Mouse (Mus musculus) adipocyte (in vitro differentiated cells): ENCODE data around the gene Arl3.
"Not testable (repeated sequence)": the region's sequence is repeated elsewhere in the genome, so short reads cannot be mapped to it uniquely, and the experiment has no call there.

Source experiments
- DNase-seq: peaks from one replicate; pipeline ENCODE4 v3.0.0-alpha.2; 2016; ENCODE audit warnings: low spot score

The Arl3 gene

DNA sequence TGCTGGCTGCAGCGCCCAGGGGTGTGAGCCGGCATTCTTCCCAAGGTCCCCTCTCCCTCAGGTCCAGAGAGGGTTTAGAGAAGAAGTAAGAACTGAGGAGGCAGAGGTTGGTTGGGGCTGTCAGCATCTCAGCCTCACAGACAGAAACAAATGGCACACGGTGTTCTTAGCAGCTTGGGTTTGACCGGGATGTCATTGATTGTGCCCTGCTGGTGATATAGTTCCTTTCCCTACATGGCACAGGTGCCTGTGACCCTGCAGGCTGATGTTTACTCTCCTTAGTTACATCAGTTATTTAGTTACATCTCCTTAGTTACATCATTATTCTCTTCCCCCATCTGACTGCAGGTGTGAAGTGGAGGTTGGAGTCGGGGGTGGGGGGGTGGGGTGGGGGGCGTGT lies 18.6 kb upstream of the Arl3 start:
- no peak for DNase-seq

DNA sequence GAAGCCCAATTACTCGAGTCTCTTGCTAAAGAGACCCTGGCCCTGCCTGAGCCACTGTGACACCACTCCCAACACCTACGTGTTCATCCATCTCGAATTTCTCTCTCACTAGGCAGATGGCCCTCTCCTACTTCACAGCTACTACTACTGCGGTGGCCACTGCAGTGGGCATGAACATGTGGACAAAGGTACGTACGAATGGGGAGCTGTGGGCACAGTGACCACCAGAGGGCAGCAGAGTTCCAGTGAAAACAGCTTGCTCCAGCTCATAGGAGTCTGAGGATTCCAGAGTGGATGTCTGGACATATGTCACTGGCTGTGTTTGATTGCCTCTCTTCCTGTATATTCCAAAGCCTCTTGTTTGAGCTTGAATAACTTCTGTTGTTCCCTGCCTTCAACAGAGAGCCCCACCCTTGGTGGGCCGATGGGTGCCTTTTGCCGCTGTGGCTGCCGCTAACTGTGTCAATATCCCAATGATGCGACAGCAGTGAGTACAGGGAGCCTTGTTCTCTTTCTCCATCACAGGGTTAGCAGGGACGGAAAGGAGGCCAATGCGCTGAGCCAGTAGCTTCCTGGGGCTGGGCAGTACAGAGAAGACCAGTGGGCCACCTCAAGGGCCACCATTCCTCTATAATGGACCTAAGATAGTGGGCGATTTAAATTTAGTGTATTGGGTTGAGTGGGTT lies 15.0 kb upstream of the Arl3 start:
- DNase-seq, result peak; percentile 89

DNA sequence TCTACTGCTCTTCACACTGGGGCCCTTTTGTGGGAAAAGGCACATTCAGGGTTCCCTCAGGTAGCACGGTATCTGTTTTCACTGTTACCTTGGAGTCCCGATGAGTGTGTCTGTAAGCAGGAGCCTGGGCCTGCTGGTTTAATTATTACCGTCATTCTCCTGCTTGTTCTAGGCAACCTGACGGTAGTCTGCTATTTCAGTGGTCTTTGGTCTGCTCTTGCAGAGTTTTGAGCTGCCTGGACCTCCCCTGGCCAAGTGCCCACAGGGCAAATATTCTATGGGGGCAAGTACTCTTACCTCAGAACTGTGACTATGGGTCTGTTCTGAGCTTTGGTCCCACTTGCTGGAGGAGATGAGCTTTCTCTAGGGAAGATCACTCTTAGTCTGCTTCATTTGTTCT lies 2.2 kb upstream of the Arl3 start:
- no peak for DNase-seq

DNA sequence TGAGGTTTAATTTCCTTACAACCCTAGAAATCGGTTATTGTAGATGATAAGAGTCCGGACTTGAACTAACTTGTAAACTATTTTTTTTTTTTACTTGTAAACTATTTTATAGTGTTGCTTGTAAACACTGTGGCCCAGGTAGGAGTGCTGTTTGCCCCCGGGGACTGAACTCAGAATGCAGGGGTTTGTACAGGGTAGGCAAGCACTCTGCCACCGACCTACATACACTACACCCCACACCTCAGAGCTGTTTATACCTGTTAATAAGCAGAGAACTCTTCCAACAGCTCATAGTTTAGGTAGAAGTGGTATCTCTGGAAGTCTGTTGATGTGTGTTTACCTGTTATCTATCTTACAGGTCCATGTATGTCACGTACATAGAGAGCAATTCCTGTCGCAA lies 992 bp upstream of the Arl3 start:
- DNase-seq, result no peak

DNA sequence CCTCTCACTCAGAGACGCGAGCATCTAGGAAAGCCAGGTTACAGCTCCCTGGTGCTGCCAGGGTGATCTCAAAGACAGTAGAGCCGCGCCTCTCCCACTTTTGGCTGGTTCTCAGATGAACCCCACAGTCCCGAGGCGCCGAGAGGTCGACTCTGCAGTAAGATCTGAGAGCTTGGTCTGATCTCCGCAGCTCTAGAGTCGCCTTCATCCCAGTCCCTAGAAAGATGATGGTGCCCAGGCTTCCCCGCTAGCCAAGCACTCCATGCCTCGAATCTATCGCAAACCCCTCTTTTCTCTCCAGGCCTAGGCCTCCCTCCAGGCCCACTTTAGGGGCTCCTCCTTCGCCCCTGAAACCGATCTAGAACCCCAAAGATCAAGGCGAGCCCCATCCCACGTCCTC lies 450 bp downstream of the Arl3 start:
- no peak for DNase-seq

DNA sequence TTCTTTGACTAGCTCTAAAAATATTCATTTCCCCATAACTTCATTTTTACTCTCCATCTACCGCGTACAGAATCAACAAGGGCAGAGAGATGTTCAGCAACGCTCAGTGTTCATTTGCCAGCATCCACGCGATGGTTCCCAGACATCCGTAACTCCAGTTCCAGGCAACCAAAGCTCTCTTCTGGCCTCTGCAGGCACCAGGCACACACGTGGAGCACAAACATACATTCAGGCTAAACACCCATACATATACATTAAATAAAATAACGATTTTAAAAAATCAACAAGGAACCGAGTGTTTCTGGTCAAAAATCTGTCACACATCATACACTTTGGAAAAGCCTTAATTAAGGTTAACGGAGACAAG lies 1.1 kb downstream of the Arl3 start:
- no peak for DNase-seq

DNA sequence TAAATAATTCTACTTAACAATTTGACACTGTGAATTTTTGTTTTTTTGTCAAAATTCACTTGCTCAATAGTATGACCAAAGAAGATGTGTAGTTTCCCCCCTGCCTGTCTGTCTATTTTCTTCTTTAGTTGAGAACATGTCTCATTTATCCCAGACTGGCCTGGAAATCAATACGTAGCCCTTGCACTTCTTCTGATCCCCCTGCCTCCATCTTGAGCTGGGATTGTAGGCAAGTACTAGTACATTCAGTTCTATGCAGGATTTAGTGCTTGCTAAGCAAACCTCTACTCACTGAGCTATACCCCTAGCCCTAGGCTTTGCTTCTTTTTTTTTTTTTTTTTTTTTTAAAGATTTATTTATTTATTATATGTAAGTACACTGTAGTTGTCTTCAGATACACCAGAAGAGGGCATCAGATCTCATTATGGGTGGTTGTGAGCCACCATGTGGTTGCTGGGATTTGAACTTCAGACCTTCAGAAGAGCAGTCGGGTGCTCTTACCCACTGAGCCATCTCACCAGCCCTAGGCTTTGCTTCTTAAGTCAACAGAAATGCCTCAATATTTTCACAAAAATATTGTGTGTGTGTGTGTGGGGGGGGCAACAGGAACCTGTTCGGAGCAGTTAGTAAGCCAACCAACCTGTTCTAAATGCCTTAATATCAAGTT lies 1.7 kb downstream of the Arl3 start:
- not testable (repeated sequence) for DNase-seq

DNA sequence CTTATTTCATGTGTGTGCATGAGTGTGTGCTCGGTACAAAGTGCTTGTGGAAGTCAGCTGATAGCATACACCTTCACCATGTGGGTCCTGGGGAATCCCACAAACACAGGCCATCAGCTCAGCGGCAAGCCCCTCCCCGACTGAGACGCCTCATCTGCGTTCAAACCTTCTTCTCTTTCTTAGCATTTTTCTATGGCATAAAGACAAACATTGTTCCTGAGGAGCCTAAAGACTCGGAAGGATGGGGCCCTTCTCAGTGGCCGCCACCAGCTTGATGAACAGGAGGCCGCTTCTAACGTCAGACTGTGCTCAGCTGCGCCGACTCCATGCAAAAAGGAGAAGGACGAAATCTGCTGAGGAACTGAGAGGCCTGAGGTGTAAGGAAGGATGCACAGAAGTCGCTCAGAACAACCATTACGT lies 8.9 kb downstream of the Arl3 start:
- DNase-seq, result no peak

DNA sequence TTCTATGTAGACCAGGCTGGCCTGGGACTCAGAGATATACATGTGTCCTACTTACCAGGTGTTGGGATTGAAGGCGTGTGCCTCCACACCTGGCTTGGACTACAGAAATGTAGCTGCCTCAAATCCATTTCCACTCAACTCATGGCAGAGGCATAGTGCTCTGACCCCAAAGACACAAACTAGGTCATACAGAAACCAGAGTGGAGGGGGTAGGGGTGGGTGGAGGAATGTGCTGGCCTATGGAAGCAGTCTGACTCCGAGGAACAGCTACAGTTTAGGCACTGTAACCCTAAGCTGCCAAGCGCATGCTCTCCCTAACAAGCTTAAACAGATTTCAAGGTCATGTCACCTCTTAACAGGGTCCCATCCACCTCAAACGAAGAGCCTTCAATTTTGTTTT lies 9.4 kb downstream of the Arl3 start:
- no peak for DNase-seq

DNA sequence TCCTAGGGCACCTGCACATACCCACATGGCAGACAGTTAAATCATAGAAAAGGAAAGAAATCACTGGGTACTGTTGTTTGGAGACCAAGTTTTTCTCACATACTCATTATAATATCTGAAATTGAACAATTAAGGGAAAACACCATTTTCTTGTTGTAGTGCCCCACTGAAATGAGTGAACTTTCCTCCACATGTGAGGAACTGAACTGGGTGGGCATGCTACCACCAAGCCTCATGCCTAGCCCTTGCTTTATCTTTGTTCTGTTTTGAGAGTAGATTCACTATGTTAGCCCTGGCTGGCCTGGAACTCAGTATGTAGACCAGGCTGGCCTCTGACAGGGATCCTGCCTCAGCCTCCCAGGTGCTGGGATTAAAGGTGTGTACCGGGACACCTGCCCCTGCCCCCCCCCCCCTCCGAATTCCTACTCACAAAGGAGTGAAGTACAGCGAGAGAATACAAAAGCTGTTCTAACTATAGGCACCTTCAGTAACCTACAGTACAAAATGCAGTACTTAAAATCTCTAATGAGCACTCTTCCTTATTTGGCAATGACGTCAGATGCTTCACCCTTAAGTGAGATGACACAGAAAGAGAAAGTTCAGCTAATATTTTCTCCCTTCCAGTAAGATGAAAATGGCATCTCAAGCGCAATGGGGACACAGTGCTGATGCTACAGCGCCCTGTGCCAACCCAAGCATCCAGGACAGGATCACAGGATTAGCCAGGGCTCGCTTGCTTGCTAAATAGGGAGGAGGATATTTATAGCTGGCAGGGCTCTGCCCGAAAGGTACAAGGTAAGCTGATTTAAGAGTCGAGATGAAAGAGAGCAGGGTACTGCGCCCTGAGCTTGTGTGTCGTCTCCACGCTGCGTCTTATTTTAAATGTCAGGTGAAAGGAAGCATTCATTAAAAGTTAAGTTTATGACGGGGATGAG lies 10.2 kb downstream of the Arl3 start:
- DNase-seq, result no peak

DNA sequence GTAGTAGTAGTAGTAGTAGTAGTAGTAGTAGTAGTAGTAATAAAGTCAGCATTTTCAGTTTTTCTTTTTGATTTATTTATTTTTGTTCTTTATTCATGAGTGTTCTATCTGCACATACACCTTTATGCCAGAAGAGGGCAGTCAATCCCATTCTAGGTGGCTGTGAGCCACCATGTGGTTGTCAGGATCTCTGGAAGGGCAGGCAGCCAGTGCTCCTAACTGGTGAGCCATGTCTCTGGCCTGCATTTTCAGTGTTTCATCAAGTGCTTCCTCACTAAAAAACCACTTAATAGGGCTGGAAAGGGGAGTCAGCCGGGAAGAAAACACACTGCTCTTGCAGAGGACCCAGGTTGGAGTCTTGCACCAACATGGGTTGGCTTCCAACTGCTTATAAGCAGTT lies 10.9 kb downstream of the Arl3 start:
- peak; percentile 93 for DNase-seq

DNA sequence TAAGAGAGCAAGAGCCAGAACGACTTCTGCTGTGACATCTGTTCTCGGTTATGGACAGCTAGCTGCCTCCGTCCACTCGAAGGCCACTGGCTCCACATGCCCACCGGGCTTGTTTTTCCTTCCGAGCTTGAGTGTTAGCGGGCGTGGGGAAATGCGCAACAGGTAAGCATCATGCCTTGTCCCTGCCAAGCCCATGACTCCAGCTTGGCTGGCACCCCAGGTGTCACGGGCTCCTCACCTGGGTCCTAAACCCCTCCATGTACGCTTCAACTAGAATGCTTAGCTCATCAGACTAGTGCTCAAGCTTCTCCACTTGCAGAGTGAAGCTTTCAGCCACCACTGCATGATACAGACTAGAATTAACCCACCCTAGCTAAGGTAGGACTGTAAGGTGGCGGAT lies 14.4 kb downstream of the Arl3 start:
- DNase-seq, result no peak

DNA sequence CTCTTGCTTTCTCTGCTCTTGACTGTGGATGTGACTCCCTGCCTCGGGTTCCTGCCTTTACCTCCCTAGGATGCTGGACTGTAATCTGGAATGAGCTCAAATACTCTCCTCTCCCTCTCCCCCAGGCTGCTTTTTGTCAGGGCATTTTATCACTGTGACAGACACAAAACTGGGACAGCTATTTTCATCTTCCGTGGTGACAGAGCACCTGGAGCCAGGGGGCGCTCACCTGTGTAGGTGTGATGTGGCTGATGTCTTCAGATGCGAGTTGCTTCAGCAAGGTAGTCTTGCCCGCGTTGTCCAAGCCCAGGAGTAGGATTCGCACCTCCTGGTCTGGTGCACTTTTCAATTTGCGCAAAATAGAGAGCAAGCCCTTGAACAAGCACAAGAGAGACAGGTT lies 15.0 kb downstream of the Arl3 start:
- no peak for DNase-seq

DNA sequence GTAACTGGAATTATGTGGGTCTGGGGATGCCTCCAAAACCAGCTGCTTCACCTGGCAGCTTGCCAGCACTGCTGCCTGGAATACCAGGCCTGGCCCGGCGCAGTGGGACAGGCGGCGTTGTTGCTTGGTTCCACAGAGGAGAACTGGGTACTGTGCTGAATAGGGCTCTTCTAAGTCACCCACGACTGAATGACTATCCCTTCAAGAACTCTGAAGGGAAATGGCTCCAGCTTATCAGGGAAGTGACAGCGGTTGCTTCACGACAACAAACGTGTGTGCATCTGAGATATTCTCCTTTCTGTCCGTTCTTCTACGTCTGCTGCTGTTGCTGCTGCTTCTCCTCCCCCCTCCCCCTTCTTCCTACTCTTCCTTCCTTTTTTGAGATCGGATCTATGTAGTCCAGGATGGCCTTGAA lies 19.4 kb downstream of the Arl3 start:
- DNase-seq, result peak; percentile 28

DNA sequence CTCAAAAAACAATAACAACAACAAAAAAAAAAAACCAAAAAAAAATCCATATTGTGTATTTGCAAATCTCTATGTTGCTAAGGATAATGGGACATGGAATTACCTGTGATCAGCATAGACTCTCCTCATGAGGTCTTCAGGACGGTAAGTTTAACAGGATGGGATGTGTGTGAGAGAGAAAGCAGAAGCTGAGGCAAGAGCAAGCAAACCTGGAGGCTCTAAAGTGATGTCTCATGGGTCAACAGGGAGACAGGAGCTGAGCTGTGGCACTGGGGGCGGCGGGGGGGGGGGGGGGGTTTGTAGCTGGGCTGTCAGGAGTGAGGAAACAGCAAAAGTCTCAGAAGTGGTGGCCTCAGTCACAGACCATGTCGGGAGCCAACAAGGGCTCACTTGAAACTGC lies 20.5 kb downstream of the Arl3 start:
- no peak for DNase-seq

DNA sequence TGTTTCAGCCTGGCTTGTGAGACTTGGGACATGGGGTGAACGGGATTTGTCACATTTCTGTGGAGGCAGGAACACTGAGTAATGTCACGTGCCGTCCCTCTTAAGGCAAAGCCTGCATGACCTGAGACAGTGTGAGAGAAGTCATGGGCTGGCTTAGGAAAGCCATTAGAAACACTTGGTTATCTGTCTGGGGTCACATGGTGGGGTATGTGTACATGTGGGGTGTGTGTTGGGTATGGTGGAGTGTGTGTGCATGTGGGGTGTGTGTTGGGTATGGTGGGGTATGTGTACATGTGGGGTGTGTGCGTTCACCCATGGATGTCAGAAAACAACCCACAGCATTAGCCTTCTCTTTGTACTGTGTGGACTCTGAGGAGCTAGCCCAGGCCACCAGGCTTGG lies 22.6 kb downstream of the Arl3 start:
- no peak for DNase-seq

DNA sequence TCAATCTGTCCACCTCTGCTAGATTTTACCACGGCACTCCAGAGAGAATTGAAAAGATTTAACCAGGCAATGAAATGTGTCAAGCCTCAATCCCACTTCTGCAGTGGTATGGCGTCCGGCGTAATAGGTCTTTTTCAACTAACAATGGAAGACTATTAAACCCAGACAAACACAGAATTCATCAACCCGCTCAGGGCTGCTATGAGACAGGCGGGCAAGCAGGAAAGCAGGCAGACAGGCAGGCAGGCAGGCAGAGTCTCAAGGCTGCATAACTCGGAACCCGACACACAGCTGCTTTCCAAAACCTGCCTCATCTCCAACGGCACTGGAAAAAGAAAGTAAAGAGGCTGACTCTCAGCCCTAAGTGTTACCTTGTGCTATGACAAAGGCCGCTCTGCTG lies 24.9 kb downstream of the Arl3 start:
- DNase-seq, result no peak

DNA sequence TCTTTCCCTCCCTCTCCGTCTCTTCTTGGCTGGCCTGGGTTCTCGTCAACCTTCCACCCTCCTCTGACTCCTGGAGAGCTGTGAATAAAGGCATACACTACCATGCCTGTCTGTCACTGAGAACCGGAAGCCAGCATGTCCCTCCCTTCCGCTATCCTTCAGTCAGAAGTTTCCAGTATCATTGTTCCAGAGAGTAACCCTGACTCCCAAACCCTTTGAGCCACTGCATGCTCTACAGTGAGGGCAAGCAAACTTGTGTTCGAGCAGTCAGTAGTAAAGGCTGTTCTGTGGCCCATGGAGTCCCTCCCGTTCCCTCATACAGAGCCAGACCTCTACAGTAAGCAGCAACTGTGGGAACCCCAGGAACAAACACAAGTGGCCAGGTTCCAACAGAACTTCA lies 25.4 kb downstream of the Arl3 start:
- no peak for DNase-seq

DNA sequence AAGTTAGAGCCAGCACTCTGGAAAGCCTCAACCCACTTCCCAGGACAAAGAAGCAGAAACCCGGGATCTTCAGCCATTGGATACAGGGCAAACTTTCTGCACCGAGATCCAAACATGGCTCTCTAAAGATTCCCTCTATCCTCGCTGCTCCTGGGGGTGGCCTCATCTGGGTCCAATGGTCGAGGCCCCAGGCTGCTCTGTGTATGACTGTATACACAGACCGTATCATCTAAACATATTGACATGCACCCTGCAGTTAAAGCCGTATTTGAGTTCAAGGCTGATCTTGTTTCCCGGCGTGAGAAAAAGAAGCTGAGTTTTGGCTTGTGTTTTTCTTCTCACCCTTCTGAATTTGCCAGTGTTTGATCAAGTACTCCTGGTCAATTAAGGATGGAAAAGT lies 30.2 kb downstream of the Arl3 start:
- DNase-seq, result no peak

DNA sequence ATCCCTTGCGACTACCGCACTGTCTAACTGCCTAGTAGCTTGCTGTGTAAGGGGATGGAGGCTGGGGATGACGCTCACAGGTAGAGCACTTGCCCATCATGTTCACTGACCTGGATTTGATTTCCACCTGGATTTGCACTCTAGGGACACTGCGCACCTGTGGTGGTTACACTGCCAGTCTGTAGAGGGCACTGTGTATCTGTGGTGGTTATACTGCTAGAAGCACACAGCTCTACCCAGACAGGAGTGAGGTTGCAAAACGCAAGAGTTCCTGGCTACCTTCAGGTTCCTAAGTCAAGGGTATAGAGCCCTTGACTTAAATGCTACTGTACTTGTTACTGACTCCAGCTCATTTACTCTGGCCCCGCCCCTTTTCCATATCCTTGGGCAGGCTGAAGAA lies 34.8 kb downstream of the Arl3 start:
- DNase-seq, result no peak

DNA sequence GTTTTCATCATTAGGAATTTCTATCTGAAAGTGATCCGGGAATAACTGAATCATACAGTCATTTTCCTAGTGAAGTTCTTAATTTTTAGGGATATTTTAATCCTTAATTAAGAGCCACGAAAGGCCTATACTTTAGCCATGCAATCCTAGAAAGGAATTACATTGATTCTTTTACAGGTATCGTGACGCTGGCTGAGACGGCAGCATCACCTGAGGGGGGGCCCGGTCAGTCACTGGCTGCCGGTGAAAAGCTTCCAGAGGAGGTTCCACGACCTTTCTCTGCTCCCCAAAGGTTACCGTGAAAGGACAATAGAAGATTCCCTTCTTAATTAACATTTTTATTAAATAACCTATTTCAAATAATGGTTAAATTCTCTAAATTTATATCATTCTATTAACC lies 35.6 kb downstream of the Arl3 start:
- no peak for DNase-seq

DNA sequence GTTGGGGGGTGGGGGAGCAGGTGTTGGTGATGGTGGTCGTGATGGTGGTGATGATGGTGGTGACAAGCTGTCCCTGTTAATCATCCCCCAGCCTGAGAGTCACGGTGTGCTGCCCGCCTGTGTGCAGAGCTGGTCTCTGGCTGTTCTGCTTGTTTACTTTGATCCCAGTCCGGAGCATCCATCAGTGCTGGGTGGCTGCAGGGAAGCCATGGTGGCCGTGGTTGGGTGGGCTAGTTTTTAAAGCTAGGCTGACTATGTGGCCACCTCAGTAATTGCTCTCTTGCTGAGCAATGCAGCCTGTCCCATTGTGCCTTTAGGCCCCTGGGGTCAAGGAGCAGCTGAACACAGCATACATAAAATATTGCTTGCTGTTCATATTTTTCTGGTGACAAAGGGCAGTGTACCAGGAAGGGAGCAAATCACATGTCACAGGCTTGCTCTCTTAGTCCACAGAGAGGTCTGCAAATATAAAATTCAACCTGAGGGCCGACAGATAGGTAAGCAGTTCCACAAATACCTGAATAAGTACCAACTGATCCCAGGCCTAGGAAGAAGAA lies 38.4 kb downstream of the Arl3 start:
- DNase-seq, result no peak

DNA sequence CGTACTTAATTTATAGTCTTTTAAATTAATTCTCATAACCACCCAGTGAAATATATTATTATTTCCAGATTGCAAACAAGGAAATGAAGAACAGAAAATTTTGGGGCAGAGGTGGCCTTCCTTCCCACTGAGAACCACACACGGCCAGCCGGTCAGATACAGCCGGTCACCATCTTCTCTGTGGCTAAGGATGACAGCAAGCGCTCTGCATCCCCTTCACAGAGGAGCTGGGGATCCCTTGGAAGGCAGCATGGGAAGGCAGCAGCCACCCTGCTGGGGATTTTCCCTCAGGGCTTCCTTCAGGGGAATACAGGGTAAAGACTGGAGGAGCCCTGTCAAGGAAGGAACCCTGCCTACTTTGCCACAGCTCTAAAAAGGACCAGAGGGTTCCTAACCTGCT lies 39.5 kb downstream of the Arl3 start:
- no peak for DNase-seq
